Mouse (Mus musculus): ENCODE measurements around the gene Sptbn4.
A peak's percentile ranks its signal among the peaks of the same experiment; 100 is the strongest.
"Not testable (repeated sequence)": the region's sequence is repeated elsewhere in the genome, so short reads cannot be mapped to it uniquely, and the experiment has no call there.

Gene Sptbn4

DNA sequence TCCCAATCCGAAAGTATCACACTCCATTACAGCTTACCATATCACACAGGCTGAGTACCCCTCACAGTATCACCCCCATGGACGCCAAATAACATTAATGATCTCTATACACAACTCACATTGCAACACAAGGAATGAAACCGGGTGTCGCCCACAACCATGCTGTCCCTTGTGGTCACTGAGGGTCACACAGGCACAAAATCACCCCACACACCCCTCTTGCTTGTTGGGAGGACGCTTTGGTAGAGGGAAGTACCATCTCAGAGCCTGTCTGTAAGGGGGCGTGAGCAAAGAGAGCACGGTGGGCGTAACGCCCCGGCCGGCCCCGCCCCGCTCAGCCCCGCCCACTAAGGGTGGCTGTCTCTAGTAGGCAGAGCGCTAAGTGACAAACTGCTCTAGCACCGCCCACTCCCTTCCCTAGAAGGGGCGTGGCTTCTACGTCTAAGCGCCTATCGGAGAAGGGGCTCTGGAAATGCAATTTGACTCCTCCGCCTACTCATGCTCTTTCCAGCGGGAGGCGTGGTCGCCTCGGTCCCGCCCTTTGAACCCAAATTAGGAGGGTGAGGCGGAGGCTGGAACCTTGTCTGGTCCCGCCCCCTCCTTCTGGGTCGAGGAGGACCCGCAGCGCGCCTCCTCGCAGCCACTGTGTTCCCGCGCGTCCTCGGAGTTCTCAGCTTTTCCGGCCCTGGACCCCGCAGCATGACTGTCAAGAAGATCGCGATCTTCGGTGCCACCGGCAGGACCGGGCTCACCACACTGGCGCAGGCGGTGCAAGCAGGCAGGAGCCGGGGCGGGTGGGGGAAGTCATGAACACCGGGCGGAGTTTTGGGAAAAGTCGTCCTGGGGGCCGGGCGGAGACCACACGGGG, at the start of gene Sptbn4, which contains the start of gene Blvrb:
Sptbn4 (minus strand) TSS at position 268 of the 868 bp plus-strand sequence.
Blvrb (plus strand) TSS at position 560 of the 868 bp plus-strand sequence.
- DNase-seq (ENCODE audit: low spot score), result peak; percentile 99

DNA sequence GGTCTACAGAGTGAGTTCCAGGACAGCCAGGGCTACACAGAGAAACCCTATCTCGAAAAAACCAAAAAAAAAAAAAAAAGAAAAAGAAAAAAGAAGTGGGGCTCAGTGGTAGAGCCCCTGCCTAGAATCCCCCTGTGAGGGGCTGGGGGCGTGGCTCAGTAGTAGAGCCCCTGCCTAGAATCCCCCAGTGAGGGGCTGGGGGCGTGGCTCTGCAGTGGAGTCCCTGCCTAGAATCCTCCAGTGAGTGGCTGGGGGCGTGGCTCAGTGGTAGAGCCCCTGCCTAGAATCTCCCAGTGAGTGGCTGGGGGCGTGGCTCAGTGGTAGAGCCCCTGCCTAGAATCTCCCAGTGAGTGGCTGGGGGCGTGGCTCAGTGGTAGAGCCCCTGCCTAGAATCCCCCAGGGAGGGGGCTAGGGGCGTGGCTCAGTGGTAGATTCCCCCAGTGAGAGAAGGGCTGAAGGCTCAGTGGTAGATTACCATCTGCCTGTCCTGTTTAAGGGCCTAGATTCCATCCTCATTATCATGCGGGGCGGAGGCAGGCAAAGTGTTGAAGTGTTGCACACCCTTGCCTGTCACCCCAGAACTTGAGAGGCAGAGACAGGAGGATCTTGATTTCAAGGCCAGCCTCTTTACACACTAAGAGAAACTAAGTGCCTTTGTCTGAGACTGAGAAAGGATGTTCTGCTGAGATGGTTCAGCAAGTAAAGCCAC, 47.3 kb upstream of the Sptbn4 start:
- not testable (repeated sequence) for DNase-seq (ENCODE audit: low spot score)

DNA sequence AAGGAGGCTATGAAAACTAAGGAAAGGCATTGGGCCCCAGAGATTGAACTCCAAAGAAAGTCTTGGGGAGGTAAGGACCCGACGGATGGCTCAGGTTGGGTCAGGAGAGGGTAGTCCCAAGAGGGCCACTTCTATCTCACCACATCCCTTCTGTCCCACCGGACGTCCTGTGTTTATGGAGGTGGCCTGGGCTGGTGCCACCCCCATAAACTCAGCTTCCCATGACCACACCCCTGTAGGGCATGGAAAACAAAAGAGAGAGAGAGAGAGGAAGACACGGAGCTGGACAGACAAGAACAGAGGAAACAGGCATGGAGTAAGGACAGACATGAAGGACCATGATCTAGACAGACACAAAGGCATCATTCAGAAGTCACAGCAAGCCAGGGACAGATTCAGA, 46.0 kb upstream of the Sptbn4 start:
- no peak for DNase-seq (ENCODE audit: low spot score)

DNA sequence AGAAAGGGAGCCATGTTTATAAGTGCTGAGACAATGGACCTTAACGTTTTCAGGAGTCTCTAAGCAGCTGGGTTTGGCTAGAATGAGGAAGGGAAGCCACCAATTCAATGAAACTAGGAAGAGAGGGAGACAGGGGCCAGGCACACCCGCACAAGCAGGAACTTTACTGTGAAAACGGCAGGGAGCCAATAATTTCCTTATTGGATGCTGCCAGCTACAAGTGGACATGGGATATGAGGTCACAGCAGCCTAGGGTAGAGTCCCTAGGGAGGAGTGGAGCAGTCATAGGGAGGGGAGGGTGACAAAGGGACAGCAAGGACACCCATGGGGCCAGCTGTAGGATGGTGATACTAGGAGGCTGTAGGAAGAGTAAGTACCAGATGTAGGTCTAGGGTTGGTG, 45.5 kb upstream of the Sptbn4 start:
- DNase-seq (ENCODE audit: low spot score), result no peak

DNA sequence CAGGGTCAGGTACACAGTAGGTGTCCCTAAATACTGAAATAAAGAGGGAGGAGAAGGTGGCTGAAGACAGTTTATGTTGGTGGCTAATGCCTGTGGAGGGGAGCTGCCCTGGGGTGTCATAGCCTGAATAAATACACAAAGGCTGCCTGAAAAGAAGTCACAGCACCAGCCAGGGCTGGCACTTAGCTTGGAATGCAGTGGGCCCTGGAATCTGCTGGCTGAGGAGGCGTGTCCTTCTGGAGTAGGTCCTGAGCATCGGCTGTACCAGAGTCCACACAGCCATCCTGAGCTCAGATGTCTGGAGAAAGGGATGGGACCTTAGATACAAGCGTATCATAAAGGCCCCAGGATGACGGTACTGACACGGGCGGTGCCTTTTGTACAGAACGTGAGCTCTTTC, 44.4 kb upstream of the Sptbn4 start:
- no peak for DNase-seq (ENCODE audit: low spot score)

DNA sequence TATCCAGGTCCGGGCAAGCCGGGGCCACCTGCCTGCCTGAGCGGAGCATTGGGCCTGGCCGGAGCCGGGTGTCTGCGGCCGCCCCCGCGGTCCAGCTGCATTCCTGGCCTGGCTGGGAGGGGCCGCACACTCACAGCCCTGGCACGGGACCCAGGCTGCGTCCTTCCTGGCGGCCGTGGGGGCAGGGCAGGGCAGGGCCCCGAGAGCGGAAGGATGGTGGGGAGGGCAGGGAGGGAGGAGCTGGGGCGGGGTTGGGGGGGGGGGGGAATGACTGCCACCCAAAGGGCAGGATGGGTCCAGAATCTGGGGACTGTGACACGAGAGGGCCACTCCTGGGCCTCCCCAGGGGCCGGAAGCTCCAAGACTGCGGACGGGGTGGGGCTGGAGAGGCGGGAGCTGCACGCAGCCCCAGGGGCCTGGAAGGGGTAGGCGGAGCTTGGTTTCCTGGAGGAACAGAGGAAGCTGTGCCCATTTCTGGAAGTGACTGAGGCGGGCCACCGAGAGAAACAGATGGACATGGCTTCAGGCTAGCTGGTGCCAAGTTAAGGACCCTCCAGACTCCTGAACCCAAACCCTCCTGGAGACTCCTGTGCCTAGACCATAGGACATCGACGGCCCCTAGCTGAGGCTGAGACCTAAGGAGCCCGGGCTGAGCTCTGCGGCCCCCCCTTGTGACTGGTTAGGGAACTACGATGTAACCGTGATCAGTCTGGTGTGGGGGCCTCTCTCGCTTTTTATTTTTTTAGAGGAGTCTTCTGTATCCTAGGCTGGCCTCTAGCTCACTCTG, 43.2 kb upstream of the Sptbn4 start:
- DNase-seq (ENCODE audit: low spot score), result peak; percentile 96

DNA sequence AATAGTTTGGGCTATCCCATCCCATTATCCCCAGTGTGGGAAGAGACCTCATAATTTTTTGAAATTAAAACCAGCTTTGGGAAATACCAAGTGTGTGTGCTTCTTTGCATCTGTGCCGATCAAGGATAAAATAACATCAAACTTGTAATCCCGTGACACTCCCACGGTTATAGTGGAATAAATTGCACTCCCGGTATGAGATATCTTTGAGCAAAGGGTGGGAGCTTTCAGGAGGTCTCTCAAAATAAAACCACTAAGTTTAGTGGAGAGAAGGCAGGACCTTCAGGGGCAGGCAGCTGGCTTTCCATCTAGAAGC, 42.7 kb upstream of the Sptbn4 start:
- DNase-seq (ENCODE audit: low spot score), result no peak

DNA sequence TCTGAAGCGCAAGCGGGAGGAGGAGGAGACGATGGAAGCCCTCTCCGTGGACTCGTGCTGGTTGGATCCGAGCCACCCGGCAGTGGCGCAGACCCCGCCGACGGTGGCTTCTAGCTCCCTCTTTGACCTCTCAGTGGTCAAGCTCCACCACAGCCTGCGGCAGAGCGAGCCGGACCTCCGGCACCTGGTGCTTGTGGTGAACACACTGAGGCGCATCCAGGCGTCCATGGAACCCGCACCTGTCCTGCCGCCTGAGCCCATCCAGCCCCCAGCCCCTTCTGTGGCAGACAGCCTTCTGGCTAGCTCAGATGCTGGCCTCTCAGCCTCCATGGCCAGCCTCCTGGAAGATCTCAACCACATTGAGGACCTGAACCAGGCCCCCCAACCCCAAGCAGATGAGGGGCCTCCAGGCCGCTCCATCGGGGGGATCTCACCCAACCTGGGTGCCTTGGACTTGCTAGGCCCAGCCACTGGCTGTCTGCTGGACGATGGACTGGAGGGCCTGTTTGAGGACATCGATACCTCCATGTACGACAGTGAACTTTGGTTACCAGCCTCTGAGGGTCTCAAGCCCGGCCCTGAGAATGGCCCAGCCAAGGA, 41.9 kb upstream of the Sptbn4 start:
- no peak for DNase-seq (ENCODE audit: low spot score)

DNA sequence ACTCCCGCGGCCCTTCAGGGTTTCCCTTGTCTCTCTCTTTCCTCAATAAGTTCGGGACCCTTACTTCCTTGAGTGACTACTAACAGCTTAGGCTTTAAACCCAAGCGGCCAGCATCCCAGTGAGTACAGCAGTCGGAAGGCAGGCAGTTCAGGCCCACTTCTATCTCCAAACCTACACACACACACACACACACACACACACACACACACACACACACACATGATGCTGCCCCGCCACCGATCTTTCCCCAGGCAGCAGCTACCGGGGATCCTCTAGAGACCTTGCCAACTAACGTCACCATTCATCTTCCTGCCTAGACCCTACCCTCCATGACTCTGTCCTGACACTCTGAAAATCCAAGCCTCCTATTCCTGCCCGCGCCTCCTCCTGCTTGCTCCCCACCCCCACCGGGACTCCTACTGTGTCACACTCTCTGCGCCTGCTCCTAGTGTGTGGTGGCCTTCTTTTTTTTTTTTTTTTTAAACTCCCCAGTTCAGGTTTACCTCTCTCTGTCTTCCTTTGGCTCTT, 40.3 kb upstream of the Sptbn4 start:
- DNase-seq (ENCODE audit: low spot score), result peak; percentile 49

DNA sequence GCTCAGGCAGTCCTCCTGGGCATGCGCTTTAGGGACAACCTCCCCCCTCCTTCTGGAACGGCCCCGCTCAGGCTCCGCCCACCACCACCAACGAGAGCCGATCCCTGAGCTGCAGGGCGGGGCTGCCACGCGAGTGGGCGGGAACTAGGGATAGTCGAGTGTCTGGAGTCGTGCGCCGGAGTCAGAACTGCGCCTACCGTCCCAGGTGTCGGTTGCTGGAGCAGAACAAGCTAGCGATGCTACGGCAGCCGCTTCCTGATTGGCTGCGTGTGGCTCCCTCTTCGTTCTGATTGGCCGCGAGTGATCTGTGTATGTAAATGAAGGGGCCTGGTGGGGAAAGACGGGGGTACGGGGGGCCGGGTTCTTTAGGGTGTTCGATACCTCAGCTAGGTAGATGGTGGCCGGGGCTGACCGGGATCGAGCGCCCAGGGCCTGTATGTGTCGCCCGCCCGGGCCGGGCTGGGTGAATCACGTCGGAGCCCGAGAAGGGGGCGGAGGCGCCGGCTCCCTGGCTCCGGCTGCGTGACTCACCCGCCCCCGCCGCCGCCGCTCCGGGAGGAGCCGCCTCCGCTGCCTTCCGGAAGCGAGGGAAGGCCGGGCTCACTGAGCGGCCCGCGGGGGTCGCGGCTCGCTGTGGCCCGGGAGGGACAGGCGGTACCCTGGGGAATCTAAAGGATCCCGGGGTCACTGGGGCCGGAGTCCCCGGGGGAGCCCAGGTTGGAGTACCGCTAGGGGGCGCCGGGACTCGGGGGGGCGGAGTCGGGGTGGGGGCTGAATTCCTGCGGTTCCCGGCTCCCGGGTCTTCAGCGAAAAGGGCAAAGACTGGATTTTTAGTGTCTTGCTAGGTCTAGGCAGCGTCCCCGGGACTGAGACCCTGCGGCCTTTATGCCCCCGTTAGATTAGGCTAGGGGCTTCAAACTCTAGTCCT, 39.5 kb upstream of the Sptbn4 start, which contains the start of gene Sertad1:
Sertad1 (plus strand) TSS at position 141 of the 928 bp plus-strand sequence.
- peak; percentile 100 for DNase-seq (ENCODE audit: low spot score)

DNA sequence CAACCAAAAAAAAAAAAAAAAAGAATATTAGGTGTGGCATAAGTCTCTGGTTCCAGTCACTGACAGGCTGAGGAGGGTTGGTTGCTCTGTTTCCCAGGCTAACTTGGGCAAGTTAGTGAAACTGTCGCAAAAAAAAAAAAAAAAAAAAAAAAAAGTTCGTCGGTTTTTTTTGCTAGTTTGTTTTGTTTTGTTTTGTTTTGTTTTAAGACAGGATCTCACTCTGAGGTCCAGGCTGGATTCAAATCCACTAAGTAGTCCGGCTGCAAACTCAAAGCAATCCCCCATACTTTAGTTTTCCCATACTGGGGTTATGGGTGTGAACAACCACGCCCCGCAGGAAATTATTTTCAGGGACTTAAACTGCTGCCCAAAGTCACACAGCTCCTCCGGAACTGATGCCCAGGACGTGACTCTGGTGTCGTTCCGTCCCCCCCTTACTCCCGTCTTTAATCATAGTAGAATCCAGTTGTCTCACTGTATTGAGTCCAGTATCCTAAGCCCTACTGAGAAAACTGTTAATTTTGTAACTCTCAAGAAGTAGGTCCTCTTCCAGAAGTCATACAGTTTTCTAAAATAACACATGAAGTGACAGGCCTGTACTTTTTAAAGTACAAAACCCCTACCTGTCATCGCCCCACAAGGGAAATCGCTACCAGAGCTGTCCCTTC, 38.8 kb upstream of the Sptbn4 start:
- DNase-seq (ENCODE audit: low spot score), result no peak

DNA sequence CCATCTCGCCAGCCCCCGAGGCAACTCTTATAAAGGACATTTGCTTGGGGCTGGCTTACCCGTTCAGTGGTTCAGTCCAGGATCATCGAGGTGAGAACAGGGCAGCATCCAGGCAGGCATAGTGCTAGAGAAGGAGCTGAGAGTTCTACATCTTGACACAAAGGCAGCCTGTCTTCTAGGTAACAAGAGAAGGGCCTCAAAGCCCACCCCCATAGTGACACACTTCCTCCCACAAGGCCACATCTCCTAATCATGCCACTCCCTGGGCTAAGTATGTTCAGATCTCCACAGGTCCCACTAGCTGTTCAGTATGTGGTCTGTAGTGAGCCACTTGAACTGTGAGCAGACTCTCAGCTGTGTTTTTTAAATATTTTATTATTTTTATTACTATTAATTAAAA, 36.4 kb upstream of the Sptbn4 start:
- DNase-seq (ENCODE audit: low spot score), result no peak

DNA sequence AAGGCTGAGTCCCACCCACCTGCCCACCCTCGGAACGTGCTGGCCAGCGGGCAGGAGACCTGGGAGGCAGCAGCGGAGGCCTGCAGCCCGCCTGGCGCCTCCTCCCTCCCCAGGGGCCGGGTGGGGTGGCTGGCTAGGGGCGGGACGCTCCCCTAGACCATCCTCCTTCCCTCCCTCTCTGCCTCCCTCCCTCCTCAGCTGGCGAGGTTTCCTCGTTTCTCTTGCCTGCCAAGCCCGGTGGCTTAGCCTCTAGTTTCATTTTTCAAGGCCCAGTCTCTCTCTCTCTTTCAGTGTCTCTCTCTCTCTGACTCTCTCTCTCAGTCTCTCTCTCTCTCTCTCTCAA, 34.1 kb upstream of the Sptbn4 start:
- peak; percentile 97 for DNase-seq (ENCODE audit: low spot score)

DNA sequence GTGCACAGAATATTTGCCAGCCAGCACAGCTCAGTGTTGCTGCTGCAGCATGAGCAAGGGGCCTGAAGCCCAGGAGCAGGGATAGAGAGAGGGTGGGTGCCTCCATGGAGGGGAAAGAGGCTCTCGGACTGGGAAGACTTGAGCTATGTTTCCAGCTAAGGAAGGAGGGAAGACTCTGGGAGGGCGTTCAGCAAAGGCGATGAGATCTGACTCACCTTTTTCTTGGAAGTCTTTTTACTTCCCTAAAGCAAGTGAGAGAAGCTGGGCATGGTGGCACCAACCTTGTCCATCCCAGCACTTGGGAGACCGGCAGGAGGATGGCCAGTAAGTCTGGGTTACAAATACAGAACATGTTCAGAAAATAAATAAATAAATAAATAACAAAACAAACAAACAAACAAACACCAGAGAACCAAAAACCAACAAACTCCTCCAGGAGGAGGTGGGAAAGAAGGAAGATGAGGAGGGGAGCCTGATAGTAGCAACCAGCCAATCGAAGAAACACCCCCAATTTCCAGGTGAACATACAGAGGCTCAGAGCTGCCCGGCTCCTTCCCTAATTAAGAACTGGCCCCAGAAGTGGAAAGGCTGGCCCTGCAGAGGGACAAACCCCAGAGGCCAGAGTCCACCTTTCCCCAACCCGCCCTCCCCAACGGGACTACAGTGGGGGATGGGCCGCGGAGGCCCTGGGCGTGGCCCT, 33.6 kb upstream of the Sptbn4 start:
- DNase-seq (ENCODE audit: low spot score), result no peak

DNA sequence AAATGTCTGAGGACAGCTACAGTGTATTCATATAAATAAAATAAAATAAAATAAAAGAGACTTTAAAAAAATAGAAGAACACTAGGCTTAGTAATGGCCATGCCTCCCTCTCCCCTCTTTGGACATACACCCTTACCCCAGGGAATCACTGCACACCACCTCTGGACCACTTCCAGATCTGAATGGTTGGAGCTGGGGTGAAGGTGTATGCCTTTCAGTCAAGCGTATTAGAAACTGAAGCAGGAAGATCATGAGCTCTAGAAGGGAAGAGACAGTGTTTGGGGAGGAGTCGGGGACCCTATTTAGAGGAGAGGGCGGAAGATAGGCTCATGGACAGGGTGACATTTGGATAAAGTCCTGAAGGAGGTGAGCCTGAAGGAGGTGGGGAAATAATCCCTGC, 33.0 kb upstream of the Sptbn4 start:
- no peak for DNase-seq (ENCODE audit: low spot score)

DNA sequence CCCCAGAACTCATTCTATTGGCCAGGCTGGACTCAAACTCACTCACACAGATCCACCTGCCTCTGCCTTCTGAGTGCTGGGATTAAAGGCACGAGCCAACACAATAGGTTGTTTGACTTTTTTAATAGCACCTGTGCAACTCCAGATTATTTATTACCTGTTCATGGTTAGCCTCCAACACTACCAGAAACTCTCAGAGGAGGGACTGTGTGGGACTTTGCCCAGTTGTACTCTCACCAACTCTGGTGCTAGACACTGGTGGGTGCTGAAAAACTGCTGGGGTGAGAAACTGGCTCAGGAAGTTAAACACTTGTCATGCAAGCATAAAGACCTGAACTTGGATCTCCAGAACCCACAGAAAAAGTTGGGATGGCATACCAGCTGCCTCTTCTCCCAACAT, 32.3 kb upstream of the Sptbn4 start:
- DNase-seq (ENCODE audit: low spot score), result peak; percentile 49

DNA sequence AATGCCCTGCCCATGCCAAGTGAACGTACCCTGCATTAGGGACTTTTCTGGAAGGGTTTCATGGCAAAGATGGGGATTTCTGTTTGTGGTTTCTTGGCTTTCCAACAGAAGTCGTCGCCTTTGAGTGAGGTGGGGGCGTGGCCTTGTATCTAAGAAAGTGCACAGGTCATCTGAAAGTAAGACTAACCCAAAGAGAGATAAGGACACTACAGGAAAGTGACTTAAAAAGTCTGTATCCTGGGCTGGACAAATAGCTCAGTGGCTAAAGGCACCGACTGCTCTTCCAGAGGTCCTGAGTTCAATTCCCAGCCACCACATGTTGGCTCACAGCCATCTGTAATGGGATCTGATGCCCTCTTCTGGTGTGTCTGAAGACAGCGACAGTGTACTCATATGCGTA, 31.1 kb upstream of the Sptbn4 start:
- peak; percentile 75 for DNase-seq (ENCODE audit: low spot score)

DNA sequence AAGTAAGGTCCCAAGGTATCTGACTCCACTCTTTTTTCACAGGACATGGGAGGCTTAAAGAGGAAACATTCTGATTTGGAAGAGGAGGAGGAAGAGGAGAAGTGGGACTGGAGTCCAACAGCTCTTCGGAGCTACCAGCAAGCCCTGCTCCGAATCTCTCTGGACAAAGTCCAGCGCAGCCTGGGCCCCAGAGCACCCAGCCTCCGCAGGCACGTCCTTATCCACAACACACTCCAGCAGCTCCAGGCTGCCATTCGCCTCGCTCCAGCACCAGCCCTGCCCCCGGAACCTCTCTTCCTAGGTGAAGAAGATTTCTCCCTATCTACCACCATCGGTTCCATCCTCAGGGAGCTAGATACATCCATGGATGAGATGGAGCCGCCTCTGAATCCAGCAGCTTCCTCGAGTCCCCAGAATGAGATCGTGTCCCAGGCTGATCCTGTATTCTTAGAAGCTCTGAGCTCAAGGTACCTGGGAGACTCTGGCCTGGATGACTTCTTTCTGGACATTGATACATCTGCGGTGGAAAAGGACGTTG, 28.7 kb upstream of the Sptbn4 start:
- peak; percentile 65 for DNase-seq (ENCODE audit: low spot score)

DNA sequence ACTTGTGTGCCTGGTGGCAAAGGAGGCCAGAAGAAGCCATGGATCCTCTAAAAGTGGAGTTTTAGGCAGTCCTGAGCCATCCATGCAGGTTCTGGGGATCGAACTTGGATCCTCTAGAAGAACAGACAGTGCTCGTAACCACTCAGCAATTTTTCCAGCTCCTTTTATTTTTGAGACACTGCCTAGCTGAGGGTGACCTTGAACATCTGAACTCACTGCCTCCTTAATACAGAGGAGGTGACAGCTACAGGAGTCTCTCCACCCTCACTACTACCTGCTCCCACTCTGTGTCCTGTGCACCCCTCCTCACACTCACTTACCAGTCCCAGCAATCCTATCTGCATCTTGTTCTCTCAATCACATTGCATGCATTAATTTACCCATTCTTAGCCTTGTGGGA, 28.1 kb upstream of the Sptbn4 start:
- DNase-seq (ENCODE audit: low spot score), result no peak

Measured in yolk sac, embryonic 10.5 days (tissue).